Mouse (Mus musculus) mature B cell (primary cell): ENCODE data around the gene Vstm5.
"Not testable (repeated sequence)": the region's sequence is repeated elsewhere in the genome, so short reads cannot be mapped to it uniquely, and the experiment has no call there.

Experiments used
- in situ Hi-C: fragments of 300-500 bp; cut with MboI; formaldehyde crosslinking; loops from 2 replicates; pipeline ENCODE4 v1.14.3; 2019

Vstm5 gene

DNA sequence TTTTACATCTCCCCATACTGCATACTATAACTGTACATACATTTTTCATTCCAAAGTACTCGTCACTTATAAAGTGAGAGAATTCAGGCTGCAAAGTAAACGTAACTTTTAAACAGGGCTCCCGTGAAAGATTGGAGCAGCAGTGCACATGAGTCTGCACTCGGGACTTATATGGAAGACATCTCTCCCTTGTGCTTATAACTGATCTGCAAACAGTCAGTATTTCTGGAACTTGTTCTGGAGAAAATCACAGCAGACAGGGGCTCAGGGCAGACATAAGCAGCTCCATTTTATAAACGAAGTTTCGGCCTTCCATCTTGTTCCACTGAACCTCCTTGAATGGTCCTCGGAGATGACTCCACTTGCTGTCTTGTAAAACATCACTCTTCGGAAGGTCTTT lies 23.1 kb downstream of the Vstm5 start:
- in situ Hi-C loops = no loop called here

DNA sequence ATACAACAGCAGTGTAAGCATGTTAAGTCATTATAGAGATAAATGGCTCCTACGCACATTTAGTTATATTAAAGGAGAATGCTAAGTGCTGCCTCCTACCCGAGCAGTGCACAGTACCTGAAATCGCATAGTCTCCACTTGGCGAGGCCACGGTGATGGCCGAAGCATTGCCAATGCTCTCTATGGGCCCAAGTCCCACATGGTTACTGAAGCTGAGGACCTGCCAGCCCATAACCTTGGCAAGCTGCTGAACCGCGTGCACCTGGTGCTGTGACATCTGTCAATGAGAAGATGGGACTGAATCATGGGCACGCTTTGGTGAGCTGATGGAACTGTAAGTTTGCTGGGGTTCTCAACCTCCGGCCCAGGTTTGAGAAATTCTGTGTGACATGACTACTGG lies 24.6 kb downstream of the Vstm5 start:
- in situ Hi-C loops = no loop called here

DNA sequence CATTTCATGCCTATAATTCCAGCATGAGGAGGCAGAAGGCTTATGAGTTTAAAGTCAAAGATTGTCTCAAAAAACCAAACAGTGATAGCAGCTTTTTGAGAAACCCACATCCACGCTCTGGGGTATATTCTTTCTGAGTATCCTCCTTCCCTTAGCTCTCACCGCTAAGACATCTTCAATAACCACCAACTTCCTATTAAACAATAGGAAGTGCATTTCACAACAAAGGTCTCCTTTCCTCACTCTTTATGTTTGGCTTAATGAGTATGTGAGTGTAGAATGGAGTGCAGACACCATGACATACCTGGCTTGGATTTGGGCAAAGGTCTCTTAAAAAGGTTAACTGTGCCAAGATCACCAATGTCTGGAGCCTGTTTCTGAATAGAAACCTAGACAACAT lies 35.1 kb downstream of the Vstm5 start:
- in situ Hi-C loops = no loop called here

DNA sequence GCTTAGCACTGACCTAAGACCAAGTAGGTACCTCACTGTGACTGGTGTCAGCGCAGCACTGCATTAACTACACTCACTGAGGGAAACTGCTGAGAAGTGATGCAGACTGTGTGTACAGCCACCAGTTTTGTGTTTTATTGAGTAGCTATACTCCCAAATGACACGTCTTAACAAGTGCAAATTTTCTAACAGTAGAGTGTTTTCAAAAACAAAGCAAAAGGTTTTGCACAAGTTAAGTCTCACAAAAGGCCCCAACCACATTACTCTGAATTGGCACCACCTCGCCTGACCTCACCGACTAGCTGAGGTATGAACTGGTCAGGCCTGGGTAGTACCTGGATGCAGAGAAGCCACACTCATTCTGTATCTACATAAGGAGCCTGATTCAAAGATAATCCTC lies 38.0 kb downstream of the Vstm5 start:
- in situ Hi-C loops = no loop called here

DNA sequence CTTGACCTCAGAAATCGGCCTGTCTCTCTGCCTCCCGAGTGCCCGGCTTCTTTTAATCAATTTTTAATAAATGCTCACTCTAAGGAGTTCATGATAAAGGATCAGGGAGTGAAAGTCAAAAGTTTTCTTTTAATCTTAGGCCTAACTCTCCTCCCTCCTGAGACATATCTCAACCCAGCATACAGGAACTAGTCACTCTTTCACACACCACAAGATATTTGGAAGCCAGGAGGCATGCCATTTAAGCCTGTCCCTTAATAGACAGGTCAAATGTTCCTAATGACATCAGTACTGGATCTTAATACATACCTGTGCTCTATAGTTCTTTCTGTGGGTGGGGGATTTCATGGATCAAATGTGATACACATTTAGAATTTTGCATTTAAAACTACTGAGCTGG lies 39.5 kb downstream of the Vstm5 start:
- in situ Hi-C loops = no loop called here

DNA sequence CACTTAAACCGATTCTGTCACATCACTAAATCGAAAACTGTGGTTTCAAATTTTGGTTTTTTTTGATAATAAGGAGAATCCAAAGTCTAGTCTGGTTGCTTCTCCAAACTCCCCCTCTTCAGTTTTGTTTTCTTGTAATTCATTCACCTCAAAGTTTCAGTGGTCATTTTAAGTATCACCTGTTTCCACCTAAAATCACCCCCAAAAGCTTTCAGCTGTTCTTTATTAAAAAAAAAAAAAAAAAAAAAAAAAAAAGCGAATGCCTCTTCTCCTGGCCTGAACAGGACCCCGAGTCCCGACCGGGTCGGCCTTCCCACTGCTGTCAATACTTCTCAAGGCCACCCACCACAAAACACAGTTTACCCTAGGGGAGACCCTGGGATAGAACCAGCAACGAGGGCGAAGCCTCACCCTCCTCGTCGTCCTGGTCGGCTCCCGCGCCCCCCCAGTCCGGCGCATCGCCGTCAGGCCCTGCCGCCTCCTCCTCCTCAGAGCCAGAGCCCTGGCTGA lies 40.3 kb downstream of the Vstm5 start:
- in situ Hi-C loops = no loop called here

DNA sequence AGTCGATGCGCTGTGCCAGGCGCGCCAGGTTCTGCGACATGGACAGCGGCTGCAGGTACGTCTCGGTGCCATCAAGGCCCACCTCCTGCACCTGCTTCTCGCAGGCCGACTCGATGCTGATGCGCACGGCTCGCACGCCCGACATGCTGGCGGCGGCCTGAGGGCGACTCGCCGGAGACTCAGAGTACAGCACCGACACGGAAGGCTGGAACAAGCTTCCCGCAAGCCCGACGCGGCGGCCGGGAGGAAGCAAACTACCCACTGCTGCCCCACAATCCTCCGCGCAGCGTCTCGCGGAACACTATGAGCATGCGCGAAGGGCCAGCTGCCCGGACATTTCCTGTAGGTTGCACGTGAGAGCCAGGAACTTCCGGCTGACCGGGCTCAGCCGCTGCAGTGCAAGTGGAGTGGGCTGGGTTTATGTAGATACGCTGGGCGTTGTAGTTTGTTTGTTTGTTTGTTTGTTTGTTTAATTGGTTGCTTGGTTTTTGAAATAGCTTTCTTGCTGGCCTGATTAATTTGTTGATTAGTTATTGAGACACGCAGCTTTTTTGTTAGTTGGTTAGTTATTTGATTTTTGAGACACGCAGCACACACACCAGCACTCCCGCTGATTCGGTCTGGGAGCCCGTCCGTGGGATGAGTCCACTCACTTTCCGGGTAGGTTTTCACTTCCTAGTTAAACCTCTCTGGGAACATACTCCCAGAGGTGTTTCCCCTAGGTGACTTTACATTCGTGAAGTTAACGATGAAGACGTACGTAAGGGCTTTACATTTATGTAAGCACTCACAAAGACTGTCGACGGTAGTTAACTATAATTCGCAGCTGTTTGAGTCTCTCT lies 41.0 kb downstream of the Vstm5 start, which contains the start of gene Med17:
Gene Med17, minus strand, starts transcription at position 283 of the 842 bp plus-strand sequence.
- in situ Hi-C loops = loop anchor here (10.0 kb wide), 1 partner anchor 495 kb away; the partner anchor contains the start of genes Ankrd49 and Mre11a

DNA sequence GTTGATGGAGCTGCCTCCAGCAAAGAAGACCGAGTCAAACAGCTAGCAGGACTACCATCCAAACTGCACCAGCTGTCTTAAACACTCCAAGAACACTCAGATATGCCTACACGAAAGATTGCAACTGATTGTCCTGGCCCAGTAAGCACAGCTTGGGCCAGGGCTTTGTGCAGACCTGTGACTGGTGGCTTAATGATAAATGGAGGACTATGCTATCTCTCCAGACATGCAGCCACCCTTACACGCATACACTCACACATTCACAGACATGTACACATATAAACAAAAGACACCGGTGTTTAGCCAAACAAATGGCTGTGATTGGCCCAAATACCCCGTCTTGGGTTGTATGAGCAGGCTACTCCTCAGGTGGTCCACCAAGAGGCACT lies 41.6 kb downstream of the Vstm5 start:
- in situ Hi-C loops = loop anchor here (10.0 kb wide), 1 partner anchor 496 kb away; the partner anchor contains the start of genes Ankrd49 and Mre11a

DNA sequence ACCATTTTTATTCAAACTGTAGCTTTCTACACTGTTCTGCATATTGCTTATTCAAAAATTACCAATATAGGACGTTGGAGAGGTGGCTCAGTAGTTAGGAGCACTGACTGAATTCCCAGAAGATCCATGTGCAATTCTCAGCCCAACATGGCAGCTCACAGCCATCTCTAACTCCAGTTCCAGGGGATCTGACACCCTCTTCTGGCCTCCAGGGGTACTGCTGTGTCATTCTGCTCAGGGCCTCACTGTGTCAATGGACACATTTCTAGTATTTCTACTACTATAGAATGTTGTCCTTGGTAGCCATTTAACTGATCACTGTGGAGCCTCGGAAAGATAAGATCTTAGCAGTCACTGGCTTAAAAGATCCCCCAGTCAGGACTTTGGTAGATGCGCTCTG lies 46.6 kb downstream of the Vstm5 start:
- in situ Hi-C loops = loop anchor here (10.0 kb wide), 1 partner anchor 501 kb away; the partner anchor contains the start of genes Ankrd49 and Mre11a

DNA sequence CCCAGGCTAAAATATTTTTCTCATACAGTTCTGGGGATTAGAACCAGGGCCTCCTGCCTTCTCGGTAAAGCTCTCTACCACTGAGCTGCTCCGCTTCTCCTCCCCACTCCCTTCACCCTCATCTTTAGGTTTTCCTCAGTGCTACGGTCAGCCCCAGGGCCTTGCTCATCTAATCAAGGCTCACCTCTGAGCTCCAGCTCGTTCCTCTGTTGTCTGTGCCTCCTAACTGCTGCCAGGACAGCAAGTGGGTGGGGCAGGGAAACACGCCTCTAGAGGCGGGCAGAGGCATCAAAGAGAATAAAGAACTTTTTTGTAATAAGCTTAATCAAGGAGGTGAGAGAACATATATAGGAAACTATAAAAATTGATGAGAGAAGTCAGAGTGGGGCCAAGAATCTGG lies 49.0 kb downstream of the Vstm5 start:
- in situ Hi-C loops = loop anchor here (10.0 kb wide), 1 partner anchor 503 kb away; the partner anchor contains the start of genes Ankrd49 and Mre11a

DNA sequence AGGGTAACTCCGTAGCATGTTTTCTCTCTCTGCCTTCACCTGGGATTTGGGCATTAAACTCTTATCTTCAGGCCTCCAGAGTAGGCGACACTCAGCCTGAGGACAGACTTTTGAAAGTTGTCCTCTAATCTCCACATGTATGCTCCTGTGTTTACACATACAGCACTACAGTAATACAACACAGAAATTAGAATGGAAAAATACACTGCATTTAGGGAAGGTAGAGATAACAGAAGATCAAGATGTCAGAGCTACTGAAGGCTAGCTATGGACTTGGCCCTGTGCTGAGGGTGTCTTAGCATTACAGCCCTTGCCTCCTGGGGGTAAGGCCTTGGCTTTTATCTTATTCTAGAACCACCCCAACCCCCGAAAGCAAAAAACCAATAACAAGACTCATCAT lies 49.6 kb downstream of the Vstm5 start:
- in situ Hi-C loops = loop anchor here (10.0 kb wide), 1 partner anchor 504 kb away; the partner anchor contains the start of genes Ankrd49 and Mre11a

DNA sequence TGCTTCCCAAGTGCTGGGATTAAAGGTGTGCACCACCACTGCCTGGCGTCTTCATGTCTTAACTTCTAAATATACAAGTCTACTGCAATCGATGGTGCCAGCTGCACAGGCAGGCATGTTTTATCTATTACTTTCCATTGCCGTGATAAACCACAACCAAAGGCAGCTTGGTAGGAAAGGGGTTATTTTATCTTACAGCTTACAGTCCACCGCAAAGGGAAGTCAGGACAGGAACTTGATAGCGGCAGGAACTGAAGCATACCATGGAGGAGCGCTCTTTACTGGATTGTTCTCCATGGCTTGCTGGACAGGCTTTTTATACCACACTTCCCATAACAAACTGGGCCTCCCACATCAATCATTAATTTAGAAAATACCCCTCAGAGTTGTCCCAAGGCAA lies 50.4 kb downstream of the Vstm5 start:
- in situ Hi-C loops = loop anchor here (10.0 kb wide), 1 partner anchor 504 kb away; the partner anchor contains the start of genes Ankrd49 and Mre11a

DNA sequence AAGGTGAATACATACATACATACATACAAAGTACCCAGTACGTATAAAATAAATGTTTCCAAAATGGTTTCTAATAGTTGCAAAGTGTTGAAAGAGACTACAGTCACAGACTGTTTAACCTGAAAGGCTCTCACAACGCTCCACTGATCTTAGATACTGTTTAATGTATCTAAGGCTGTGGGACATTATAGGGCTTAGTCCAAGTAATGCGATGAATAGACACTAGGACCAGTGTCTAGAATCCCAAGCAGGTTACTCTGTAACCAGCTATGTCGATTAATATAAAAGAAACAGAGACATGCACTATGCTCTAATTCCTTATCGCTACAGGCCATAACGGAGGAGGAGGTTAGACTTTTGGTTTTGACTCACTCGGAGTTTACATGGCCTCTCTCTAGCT lies 58.3 kb downstream of the Vstm5 start:
- in situ Hi-C loops = no loop called here

DNA sequence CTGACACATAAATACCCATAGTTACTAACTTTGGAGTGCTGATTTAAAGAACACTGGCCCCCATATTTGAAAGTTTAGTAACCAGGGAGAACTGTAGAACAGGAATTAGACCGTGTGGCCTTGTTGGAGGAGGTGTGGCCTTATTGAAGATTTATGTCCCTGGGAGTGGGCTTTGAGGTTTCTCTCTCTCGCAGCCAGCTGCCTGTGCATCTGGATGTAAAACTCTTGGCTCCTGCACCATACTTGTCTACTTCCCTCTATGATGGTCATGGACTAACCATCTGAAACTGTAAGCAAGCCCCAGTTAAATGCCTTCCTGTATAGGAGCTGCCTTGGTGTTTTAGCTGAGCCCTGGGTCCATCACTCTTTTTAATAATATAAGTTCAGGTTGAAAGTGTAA lies 59.6 kb downstream of the Vstm5 start:
- in situ Hi-C loops = no loop called here

DNA sequence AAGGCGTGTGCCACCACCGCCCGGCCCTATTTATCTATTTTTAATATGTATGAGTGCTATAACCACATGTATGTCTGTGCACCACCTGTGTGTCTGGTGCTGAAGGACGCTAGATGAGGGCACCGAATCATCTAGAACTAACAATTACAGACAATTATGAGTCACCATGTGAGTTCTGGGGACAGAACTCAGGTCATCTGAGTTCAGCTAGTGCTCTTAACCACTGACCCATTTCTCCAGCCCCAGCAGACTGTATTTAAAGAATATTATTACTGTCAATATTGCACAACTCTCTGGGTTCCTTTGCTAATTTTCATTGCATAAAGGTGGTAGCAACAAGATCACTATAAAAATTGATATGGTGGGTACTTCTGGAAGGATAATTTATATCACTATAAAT lies 61.2 kb downstream of the Vstm5 start:
- in situ Hi-C loops = no loop called here

DNA sequence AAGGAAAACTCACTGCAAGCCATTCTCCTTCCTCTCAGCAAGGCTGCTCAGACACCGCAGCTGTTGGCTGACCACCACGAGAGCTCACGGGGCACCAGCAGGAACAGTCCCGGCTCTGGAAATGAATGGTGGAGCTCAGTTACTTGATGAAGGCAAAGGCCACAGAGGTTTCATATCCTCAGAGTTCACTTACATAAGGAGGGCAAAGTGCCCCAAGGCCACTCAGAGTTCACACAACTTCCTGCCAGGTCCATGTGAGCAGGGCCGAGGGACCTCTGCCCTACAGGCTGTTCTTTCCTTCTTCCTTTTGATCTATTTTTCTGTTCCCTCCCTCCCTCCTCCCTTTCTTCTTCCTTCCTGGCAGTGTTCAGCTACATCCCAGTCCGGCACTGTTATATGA lies 62.6 kb downstream of the Vstm5 start:
- in situ Hi-C loops = no loop called here

DNA sequence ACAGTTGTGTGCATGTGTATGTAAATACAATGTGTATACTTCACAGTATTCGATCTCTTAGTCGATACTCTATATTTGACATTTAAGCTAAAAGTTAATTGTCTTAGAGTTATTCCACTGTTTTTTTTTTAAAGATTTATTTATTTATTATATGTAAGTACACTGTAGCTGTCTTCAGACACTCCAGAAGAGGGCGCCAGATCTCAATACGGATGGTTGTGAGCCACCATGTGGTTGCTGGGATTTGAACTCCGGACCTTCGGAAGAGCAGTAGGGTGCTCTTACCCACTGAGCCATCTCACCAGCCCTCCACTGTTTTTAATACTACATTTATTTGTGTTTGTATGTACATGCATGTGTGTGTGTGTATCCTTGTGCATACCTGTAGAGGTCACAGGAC lies 63.2 kb downstream of the Vstm5 start:
- in situ Hi-C loops = not testable (repeated sequence)

DNA sequence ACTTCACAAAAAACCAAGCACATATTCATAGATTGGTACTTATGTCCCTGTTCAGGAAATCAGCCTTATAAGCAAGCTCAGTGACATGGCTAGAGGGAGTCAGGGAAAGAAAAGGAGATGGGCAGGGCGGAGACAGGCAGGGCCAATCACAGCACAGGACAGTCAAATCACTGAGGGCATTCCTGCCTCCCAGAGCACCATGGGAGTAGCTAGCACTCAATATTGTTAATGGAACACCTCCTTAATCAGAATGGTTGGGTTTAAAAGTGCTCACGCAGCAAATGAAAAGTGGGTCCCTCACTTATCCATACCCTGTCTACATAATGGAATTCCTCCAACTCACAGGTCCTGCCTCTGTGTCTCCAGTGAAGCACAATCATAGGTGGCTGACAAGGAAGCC lies 64.0 kb downstream of the Vstm5 start:
- in situ Hi-C loops = no loop called here

DNA sequence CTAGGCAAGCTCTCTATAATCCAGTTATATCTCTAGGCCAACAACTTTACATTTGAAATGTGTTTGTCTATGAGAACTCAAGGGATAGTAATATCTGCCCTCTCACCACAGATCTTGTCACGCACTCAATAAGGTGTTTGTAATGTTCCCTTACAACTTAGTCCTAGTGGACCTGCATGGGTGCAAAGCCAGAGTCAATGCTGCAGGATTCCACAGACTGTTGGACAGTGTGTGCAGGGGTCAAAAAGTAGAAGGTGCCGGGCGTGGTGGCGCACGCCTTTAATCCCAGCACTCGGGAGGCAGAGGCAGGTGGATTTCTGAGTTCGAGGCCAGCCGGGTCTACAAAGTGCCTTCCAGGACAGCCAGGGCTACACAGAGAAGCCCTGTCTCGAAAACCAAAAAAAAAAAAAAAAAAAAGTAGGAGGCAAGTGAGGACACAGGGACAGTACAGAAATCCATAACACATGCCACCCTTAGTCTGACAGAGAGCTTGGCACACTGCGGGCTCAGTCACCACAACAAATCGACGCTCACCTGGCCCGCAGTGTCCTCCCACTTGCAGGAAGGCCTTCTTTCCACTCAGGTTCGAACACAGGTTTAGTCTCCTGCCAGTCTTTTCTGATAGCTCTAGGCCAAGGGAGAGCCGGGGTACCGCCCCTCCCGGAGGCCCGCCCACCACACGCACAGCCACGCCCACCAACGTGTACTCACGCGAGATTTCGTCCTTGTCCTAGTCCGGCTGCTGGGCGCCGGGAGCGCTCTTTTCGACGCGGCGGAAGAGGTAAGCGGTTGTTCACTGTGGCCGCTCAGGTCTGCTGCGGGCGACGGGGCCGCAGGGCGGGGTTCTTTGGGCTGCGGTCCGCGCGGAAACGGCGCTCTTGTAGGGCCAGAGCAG lies 66.9 kb downstream of the Vstm5 start, which contains the start of gene Taf1d:
Gene Taf1d, plus strand, starts transcription at position 712 of the 895 bp plus-strand sequence.
- in situ Hi-C loops = no loop called here

DNA sequence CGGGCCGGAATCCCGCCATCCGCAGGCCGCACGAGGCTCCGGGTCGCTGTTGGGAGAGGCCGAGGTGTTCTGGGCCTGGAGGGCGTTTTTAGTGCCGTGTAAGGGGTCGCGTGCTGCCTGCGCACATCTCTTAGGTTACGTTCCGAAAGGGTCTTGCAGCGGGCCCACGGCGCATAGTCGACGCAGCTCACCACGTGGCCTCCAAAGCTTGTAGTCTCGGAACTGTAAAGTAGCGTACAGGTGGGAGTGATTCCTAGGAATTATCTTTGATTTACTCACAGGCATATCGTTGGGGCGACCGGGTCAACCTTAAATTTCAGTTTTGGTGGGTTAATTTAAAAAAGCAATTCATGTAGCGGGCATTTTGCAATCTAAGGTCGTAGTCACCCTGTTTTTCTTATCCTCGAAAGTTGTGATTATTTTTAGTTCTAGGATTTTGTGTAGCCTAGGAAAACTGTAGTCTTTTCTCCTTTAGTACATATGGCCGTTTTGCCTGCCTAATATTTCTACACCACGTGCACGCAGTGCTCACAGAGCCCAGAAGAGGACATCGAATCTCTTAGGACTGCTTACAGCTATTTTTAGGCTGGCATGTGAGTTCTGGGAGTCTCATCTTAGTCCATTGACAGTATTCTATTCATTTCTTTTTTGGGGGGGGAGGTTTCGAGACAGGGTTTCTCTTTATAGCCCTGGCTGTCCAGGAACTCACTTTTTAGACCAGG lies 67.7 kb downstream of the Vstm5 start, which contains the start of gene 4931406C07Rik:
Gene 4931406C07Rik, minus strand, starts transcription at position 51 of the 722 bp plus-strand sequence.
- in situ Hi-C loops = no loop called here

DNA sequence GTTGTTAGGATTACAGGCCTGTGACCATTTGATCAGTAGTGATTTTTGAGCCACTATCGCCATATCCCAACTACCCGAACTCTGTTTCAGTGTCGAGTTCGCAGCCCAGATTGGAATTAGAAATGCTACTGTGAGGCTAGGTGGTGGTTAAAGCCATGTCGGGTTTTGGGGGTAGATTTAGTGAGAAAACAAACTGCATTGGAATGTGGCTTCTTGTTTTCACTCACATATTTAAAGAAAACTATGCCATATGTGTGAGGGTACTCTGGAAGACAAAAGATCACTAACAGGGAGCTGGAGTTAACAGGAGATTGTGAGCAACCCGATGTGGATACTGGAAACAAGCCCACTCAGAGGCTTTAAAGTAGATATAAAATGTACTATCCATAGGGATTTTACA lies 68.4 kb downstream of the Vstm5 start:
- in situ Hi-C loops = no loop called here
